Mouse (Mus musculus) testis, adult 2 months (tissue): Measurements from ENCODE around the gene Ecm2.

Experiments used
- CTCF ChIP-seq: fragments of 200-500 bp; IDR thresholded peaks from 2 replicates; pipeline ENCODE4 v1.5.1; 2012; ENCODE audit warnings: low read depth, mild to moderate bottlenecking, inconsistent platforms, low read length, moderate library complexity; ENCODE audit not compliant: control insufficient read depth, insufficient read depth, insufficient replicate concordance
- POLR2A ChIP-seq: fragments of 200-500 bp; IDR thresholded peaks from 2 replicates; pipeline ENCODE4 v1.6.1; 2012; ENCODE audit warnings: low read depth, mild to moderate bottlenecking, inconsistent platforms, low read length, moderate library complexity; ENCODE audit not compliant: control insufficient read depth

- TF ChIP-seq CTCF (no peak), POLR2A (no peak)
These were observed 35.6 kb upstream of the Ecm2 start for GRCm38 (mm10) chr13:49469002-49469401.
